Mouse (Mus musculus) liver, adult (tissue): ENCODE measurements around the gene Gnas.

Source experiments
- GATA4 ChIP-seq: IDR thresholded peaks from 2 replicates; pipeline ENCODE4 v1.6.1; 2014; ENCODE audit warnings: mild to moderate bottlenecking, low read length; ENCODE audit not compliant: insufficient replicate concordance

The Gnas gene

GRCm38 (mm10) chr2:174310913-174311514 is 26.9 kb downstream of the Gnas start:
- TF ChIP-seq GATA4, result no peak

GRCm38 (mm10) chr2:174311613-174312012 is 27.5 kb downstream of the Gnas start:
- TF ChIP-seq GATA4, result no peak

GRCm38 (mm10) chr2:174312118-174312647 is 28.1 kb downstream of the Gnas start:
- TF ChIP-seq GATA4, result no peak

GRCm38 (mm10) chr2:174312661-174313060 is 28.5 kb downstream of the Gnas start:
- no peak for TF ChIP-seq GATA4

GRCm38 (mm10) chr2:174316661-174317060 is 32.5 kb downstream of the Gnas start:
- no peak for TF ChIP-seq GATA4

- no peak for TF ChIP-seq GATA4
Observed at GRCm38 (mm10) chr2:174325989-174326388, 41.9 kb downstream of the Gnas start.

- TF ChIP-seq GATA4, result no peak
Observed at GRCm38 (mm10) chr2:174326481-174326880, 42.4 kb downstream of the Gnas start.

GRCm38 (mm10) chr2:174327295-174327981 is 43.3 kb downstream of the Gnas start:
- TF ChIP-seq GATA4, result peak; percentile 76; the same call in 1 of the 2 replicates

GRCm38 (mm10) chr2:174328358-174328905 is 44.3 kb downstream of the Gnas start:
- TF ChIP-seq GATA4, result no peak

- no peak for TF ChIP-seq GATA4
Observed at GRCm38 (mm10) chr2:174328926-174329662, 45.0 kb downstream of the Gnas start.

- TF ChIP-seq GATA4, result no peak
Observed at GRCm38 (mm10) chr2:174329663-174330615, 45.8 kb downstream of the Gnas start.

- no peak for TF ChIP-seq GATA4
Observed at GRCm38 (mm10) chr2:174330616-174331191, 46.6 kb downstream of the Gnas start.

GRCm38 (mm10) chr2:174331282-174332030 is 47.3 kb downstream of the Gnas start:
- no peak for TF ChIP-seq GATA4
